Mouse (Mus musculus) brown adipose tissue, adult 24 weeks (tissue): Measurements from ENCODE around the gene Sesn1. TPM values are rescaled to one million over a fixed set of nuclear protein-coding genes. Genes with fewer than 3 reads are reported as not detected.
A peak's percentile ranks its signal among the peaks of the same experiment; 100 is the strongest.

Experiments
- H3K27ac ChIP-seq: fragments of 200-500 bp; replicated peaks from 2 replicates; pipeline ENCODE4 v1.5.1; 2012; ENCODE audit warnings: low read depth, mild to moderate bottlenecking, low read length
- H3K4me1 ChIP-seq: fragments of 200-500 bp; 2 replicates; pipeline ENCODE4 v1.6.1; 2012; ENCODE audit warnings: low read length, mixed read lengths; ENCODE audit not compliant: control insufficient read depth, insufficient read depth, insufficient read length
- H3K4me3 ChIP-seq: fragments of 200-500 bp; 2 replicates; pipeline ENCODE4 v1.5.1; 2012; ENCODE audit warnings: low read depth, mild to moderate bottlenecking, low read length, moderate library complexity; ENCODE audit not compliant: insufficient read depth
- polyA plus RNA-seq: library from polyadenylated mRNA; stranded (reverse); fragments of >200 nt; gene quantifications from 2 replicates; pipeline ENCODE4 v1.2.4, GENCODE M21; 2012; ENCODE audit not compliant: missing spikeins, insufficient read depth, insufficient read length

Gene Sesn1
- polyA plus RNA-seq, 1 experiment, result 9.5 TPM

GRCm38 (mm10) chr10:41896865-41897264 is 87.1 kb downstream of the Sesn1 start:
- Histone ChIP-seq H3K27ac (no peak overlapping the region), H3K4me3 (no peak overlapping the region), H3K4me1 (peaks cover 3% of the 10 kb centered on the region; the same call in 1 of the 2 replicates)

- no peak overlapping the region for H3K4me3 ChIP-seq
- H3K4me1 ChIP-seq, result no peaks in the 10 kb centered on the region
- H3K27ac ChIP-seq, result no peak overlapping the region
Observed at GRCm38 (mm10) chr10:41901456-41901855, 91.7 kb downstream of the Sesn1 start.

GRCm38 (mm10) chr10:41901864-41902263 is 92.1 kb downstream of the Sesn1 start:
- H3K27ac ChIP-seq, result no peak overlapping the region
- H3K4me3 ChIP-seq, result no peak overlapping the region
- H3K4me1 ChIP-seq, result no peaks in the 10 kb centered on the region

DNA sequence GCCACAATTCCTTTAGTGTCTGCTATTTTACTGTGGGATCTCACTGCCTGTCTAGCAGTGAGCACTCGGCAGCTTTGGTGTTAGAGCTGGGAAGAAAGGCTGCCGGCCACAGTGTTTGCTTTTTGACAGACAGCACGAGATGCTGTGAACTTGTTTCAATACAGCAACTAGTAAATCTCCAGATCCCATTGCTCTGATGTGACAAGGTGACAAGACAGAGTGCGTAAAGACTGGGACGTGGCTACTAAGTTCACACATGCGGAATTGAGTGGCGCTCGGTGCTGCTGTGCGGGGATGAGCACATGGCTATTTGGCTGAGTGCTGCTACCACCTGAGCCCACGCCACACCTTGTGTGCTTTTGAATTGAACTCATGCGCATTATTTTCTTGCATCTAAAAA is 97.7 kb downstream of the Sesn1 start:
- no peaks in the 10 kb centered on the region for H3K4me1 ChIP-seq
- no peak overlapping the region for H3K4me3 ChIP-seq
- H3K27ac ChIP-seq, result no peak overlapping the region

- Histone ChIP-seq H3K27ac (no peak overlapping the region), H3K4me1 (no peaks in the 10 kb centered on the region), H3K4me3 (no peak overlapping the region)
Observed at GRCm38 (mm10) chr10:41907950-41908349, 98.2 kb downstream of the Sesn1 start.

GRCm38 (mm10) chr10:41908899-41909298 is 99.2 kb downstream of the Sesn1 start:
- Histone ChIP-seq H3K27ac (no peak overlapping the region), H3K4me3 (no peak overlapping the region), H3K4me1 (no peaks in the 10 kb centered on the region)

- Histone ChIP-seq H3K4me1 (no peaks in the 10 kb centered on the region), H3K27ac (no peak overlapping the region), H3K4me3 (no peak overlapping the region)
Observed at GRCm38 (mm10) chr10:41912290-41912994, 102.7 kb downstream of the Sesn1 start.

GRCm38 (mm10) chr10:41926726-41927125 is 117.0 kb downstream of the Sesn1 start:
- Histone ChIP-seq H3K4me1 (no peaks in the 10 kb centered on the region), H3K27ac (no peak overlapping the region)

GRCm38 (mm10) chr10:41930966-41931365 is 121.2 kb downstream of the Sesn1 start:
- peaks cover 9% of the 10 kb centered on the region for H3K4me1 ChIP-seq
- no peak overlapping the region for H3K4me3 ChIP-seq
- no peak overlapping the region for H3K27ac ChIP-seq

More at GRCm38 (mm10) chr10:41926726-41927125, 117.0 kb downstream of the Sesn1 start:
- no peak overlapping the region for H3K4me3 ChIP-seq

GRCm38 (mm10) chr10:41931962-41932361 is 122.2 kb downstream of the Sesn1 start:
- H3K27ac ChIP-seq, result no peak overlapping the region
- H3K4me1 ChIP-seq, result peaks cover 13% of the 10 kb centered on the region

GRCm38 (mm10) chr10:41932943-41933342 is 123.2 kb downstream of the Sesn1 start:
- Histone ChIP-seq H3K27ac (no peak overlapping the region), H3K4me1 (peaks cover 13% of the 10 kb centered on the region)

More at GRCm38 (mm10) chr10:41931962-41932361, 122.2 kb downstream of the Sesn1 start:
- no peak overlapping the region for H3K4me3 ChIP-seq

GRCm38 (mm10) chr10:41933536-41933935 is 123.8 kb downstream of the Sesn1 start:
- Histone ChIP-seq H3K27ac (no peak overlapping the region), H3K4me3 (no peak overlapping the region), H3K4me1 (peaks cover 13% of the 10 kb centered on the region)

More at GRCm38 (mm10) chr10:41932943-41933342, 123.2 kb downstream of the Sesn1 start:
- H3K4me3 ChIP-seq, result no peak overlapping the region

DNA sequence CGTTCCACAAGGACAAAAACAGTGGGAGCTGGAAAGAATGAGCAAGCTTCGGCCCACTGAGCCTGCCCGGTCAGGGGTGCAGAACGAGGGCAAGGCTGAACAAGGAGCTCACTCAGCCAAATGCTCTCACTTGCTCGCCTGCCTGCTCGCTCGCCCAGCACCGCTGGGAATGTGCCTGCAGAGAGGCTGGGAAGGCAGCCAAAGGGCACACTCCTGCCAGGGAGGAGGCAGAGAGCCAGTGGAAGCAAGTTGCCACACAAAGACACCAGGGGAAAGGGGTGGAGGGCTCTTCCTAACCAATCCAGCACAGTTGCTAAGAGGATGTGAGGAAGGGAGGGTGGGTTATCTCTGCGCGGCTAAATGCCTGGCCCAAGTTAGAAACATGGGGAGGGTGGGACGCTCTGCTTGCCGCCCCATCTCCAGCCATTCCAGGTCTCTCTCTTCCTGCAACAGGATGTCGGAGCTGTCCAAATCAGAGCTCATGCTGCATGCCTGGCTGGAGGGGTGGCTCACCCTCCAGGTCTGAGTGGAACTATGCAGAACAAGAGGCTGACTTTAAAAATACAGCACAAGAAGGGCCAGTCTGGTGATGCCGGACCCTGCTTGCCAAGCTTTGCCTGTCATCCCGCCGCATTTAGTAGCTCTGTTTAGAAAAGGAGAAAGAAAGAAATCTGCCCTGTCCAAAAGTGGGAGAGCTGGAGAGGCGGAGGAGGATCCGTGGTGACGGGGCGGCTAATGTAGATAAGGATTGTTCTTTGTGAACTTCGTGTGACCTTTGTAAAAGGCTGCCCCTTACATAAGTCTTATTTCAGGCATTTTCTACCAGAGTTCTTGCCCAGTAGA is 125.1 kb downstream of the Sesn1 start:
- Histone ChIP-seq H3K4me3 (peak overlapping the region; percentile 13), H3K4me1 (peaks cover 13% of the 10 kb centered on the region), H3K27ac (no peak overlapping the region)

DNA sequence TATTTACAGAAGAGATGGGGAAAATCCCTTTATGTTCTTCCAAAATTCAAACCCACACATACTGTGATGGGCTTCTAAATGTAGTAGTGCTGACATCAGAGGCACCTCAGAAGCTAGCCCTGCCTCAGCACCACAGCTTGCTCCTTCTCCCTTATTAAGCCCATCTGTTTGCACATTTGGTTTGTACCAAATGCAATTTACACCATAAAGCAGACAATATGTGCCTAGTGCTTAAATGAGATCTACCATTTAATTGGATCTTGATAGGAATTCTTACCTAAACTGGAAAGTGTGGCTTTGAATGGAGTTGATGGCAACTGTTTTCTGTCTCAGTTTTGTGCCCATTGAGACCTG is 125.7 kb downstream of the Sesn1 start:
- no peak overlapping the region for H3K4me3 ChIP-seq
- H3K27ac ChIP-seq, result no peak overlapping the region
- H3K4me1 ChIP-seq, result peaks cover 13% of the 10 kb centered on the region

DNA sequence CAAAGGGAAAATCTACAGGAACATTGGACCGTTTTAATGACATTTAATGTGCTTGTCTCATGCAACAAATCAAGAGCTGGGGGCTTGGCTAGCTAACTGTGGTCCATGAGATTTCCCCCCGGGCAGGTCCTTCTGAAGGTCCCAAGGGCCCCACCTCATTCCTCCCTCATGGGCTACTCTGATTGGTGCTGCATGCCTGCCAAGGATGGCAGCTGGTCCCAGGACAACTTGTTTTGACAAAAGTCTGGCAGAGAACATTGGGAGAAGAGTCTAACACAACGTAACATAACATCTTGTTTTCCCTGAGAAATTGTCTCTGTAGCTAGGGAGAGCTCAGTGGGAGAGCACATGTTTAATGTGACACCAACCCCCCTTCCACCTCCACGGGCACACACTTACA is 126.4 kb downstream of the Sesn1 start:
- Histone ChIP-seq H3K4me1 (peaks cover 13% of the 10 kb centered on the region), H3K27ac (no peak overlapping the region), H3K4me3 (no peak overlapping the region)
